Mouse (Mus musculus) sigmoid colon, adult 10 weeks (tissue): ENCODE measurements around the gene Calm2. TPM values are rescaled to one million over a fixed set of nuclear protein-coding genes. Genes with fewer than 3 reads are reported as not detected.

ENCODE experiments used
- polyA plus RNA-seq: library from polyadenylated mRNA; stranded (reverse); fragments of 350-450 nt; fragmentation: Illumina TruSeq; extraction: RNeasy Lipid Tissue Mini Kit (QIAGEN cat#74804); gene quantifications from one replicate; pipeline ENCODE4 v1.2.3, GENCODE M21; 2014; ENCODE audit warnings: low read depth, low replicate concordance

Calm2 gene
- polyA plus RNA-seq = 2,242 TPM

GRCm38 (mm10) chr17:87446767-87447611 lies at the start of gene Calm2:
Gene Calm2, minus strand, starts transcription at chr17:87446935.

GRCm38 (mm10) chr17:87427511-87427910 lies 19.2 kb downstream of the Calm2 start, which contains the start of gene Stpg4:
Gene Stpg4, minus strand, starts transcription at chr17:87427741.

Other genes starting within 250 kb of the Calm2 start
- 77.0 TPM for gene Mcfd2, start 181.0 kb downstream of the Calm2 start, polyA plus RNA-seq
- 9.2 TPM for gene Ttc7, start 164.0 kb downstream of the Calm2 start, polyA plus RNA-seq
- not detected for gene Stpg4, start 19.2 kb downstream of the Calm2 start, polyA plus RNA-seq
- gene Epcam, start 189.0 kb upstream of the Calm2 start, polyA plus RNA-seq = 1,658 TPM
- 29.3 TPM for gene Msh2, start 225.4 kb upstream of the Calm2 start, polyA plus RNA-seq